Mouse (Mus musculus) frontal cortex, adult 2 months (tissue): Measurements from ENCODE around the gene Comt. TPM values are rescaled to one million over a fixed set of nuclear protein-coding genes. Genes with fewer than 3 reads are reported as not detected.
A peak's percentile ranks its signal among the peaks of the same experiment; 100 is the strongest.

Experiments
- DNase-seq, 2 experiments: peaks; one replicate each; pipeline ENCODE4 v3.0.0; 2022; ENCODE audit warnings: low spot score in 1 of 2; ENCODE audit errors: extremely low spot score in 1 of 2
- polyA plus RNA-seq: library from polyadenylated mRNA; depleted of rRNA; stranded (reverse); fragments of >200 nt; gene quantifications from 2 replicates; pipeline ENCODE4 v1.2.3, GENCODE M21; 2012; rRNA removed

Comt gene
- polyA plus RNA-seq = 140 and 143 TPM in 2 replicates

- no peak for DNase-seq
Measured at GRCm38 (mm10) chr16:18426802-18427280, at the start of gene Comt. Comt (minus strand) TSS chr16:18426852.

- DNase-seq = no peak
Measured at GRCm38 (mm10) chr16:18474021-18474420, 47.4 kb upstream of the Comt start.

GRCm38 (mm10) chr16:18472976-18473375 lies 46.3 kb upstream of the Comt start:
- no peak for DNase-seq

- no peak for DNase-seq
Measured at GRCm38 (mm10) chr16:18472416-18472815, 45.8 kb upstream of the Comt start.

- no peak for DNase-seq
Measured at GRCm38 (mm10) chr16:18471976-18472375, 45.3 kb upstream of the Comt start.

GRCm38 (mm10) chr16:18471381-18471955 lies 44.8 kb upstream of the Comt start:
- DNase-seq = no peak

- DNase-seq = no peak
Measured at GRCm38 (mm10) chr16:18470829-18471228, 44.2 kb upstream of the Comt start.

- DNase-seq = peak in 1 of 2 experiments; percentile 47
Measured at GRCm38 (mm10) chr16:18464271-18464670, 37.6 kb upstream of the Comt start.

GRCm38 (mm10) chr16:18462598-18462997 lies 35.9 kb upstream of the Comt start:
- DNase-seq = no peak

GRCm38 (mm10) chr16:18462031-18462430 lies 35.4 kb upstream of the Comt start:
- DNase-seq = no peak

GRCm38 (mm10) chr16:18460826-18461225 lies 34.2 kb upstream of the Comt start:
- no peak for DNase-seq

GRCm38 (mm10) chr16:18459955-18460370 lies 33.3 kb upstream of the Comt start:
- DNase-seq = peak in 1 of 2 experiments; percentile 58

- no peak for DNase-seq
Measured at GRCm38 (mm10) chr16:18459335-18459954, 32.8 kb upstream of the Comt start.

- no peak for DNase-seq
Measured at GRCm38 (mm10) chr16:18458661-18459060, 32.0 kb upstream of the Comt start.

- no peak for DNase-seq
Measured at GRCm38 (mm10) chr16:18455407-18455806, 28.8 kb upstream of the Comt start.

GRCm38 (mm10) chr16:18453846-18454245 lies 27.2 kb upstream of the Comt start:
- DNase-seq = no peak

GRCm38 (mm10) chr16:18452361-18452862 lies 25.8 kb upstream of the Comt start:
- peak in 1 of 2 experiments; percentile 54 for DNase-seq

- peak; percentile 46 to 81 for DNase-seq
Measured at GRCm38 (mm10) chr16:18451486-18452181, 25.0 kb upstream of the Comt start.

- no peak for DNase-seq
Measured at GRCm38 (mm10) chr16:18449005-18449404, 22.4 kb upstream of the Comt start.

GRCm38 (mm10) chr16:18448104-18448503 lies 21.5 kb upstream of the Comt start:
- no peak for DNase-seq

GRCm38 (mm10) chr16:18447243-18447642 lies 20.6 kb upstream of the Comt start:
- no peak for DNase-seq
